Mouse (Mus musculus) ES-E14 (cell line): ENCODE results near the gene Emid1. TPM values are rescaled to one million over a fixed set of nuclear protein-coding genes. Genes with fewer than 3 reads are reported as not detected.

Experiments used
- DNase-seq: peaks from one replicate; pipeline ENCODE4 v3.0.0-alpha.2; 2013; ENCODE audit warnings: low read depth, low spot score
- H3K27ac ChIP-seq: 2 replicates; pipeline ENCODE4 v1.5.1; 2012; ENCODE audit warnings: low read depth, mild to moderate bottlenecking, low read length, moderate library complexity, mixed read lengths; ENCODE audit not compliant: poor library complexity, insufficient read depth, severe bottlenecking
- H3K36me3 ChIP-seq: 2 replicates; pipeline ENCODE4 v1.6.1; 2012; ENCODE audit warnings: mild to moderate bottlenecking, low read length, moderate library complexity, mixed read lengths; ENCODE audit not compliant: control insufficient read depth, poor library complexity, insufficient read depth, severe bottlenecking
- H3K4me1 ChIP-seq, 2 experiments: fragments of 150-350 bp in 1 of 2; sonication (generic) in 1 of 2; 2 replicates each; pipeline ENCODE4 v1.6.1; 2012; ENCODE audit warnings: low read length in 2 of 2, mild to moderate bottlenecking in 1 of 2, mixed read lengths in 1 of 2; ENCODE audit not compliant: control insufficient read depth in 2 of 2, insufficient read depth in 2 of 2, poor library complexity in 1 of 2
- H3K4me3 ChIP-seq, 2 experiments: fragments of 150-350 bp in 1 of 2; sonication (generic) in 1 of 2; 2 replicates each; pipeline ENCODE4 v1.5.1; 2012; ENCODE audit warnings: low read length in 2 of 2, low read depth in 1 of 2, mild to moderate bottlenecking in 1 of 2, mixed read lengths in 1 of 2; ENCODE audit not compliant: insufficient read depth in 1 of 2, poor library complexity in 1 of 2, severe bottlenecking in 1 of 2
- H3K9ac ChIP-seq: 2 replicates; pipeline ENCODE4 v1.6.1; 2012; ENCODE audit warnings: low read depth, mild to moderate bottlenecking, low read length, mixed read lengths; ENCODE audit not compliant: poor library complexity, insufficient read depth, severe bottlenecking
- H3K9me3 ChIP-seq: fragments of 150-350 bp; sonication (generic); 2 replicates; pipeline ENCODE4 v1.6.1; 2012; ENCODE audit warnings: low read depth, mild to moderate bottlenecking, low read length; ENCODE audit not compliant: control insufficient read depth, insufficient read depth
- CHD2 ChIP-seq: IDR thresholded peaks from 2 replicates; pipeline ENCODE4 v1.6.1; 2014; ENCODE audit warnings: mild to moderate bottlenecking, low read depth, low read length, inconsistent platforms
- HCFC1 ChIP-seq: IDR thresholded peaks from 2 replicates; pipeline ENCODE4 v1.6.1; 2012; ENCODE audit warnings: low read length, inconsistent platforms, borderline replicate concordance; ENCODE audit not compliant: insufficient read depth
- MAFK ChIP-seq: IDR thresholded peaks from 2 replicates; pipeline ENCODE4 v1.6.1; 2014; ENCODE audit warnings: mild to moderate bottlenecking, low read depth, low read length, inconsistent platforms; ENCODE audit not compliant: insufficient read depth
- ZC3H11A ChIP-seq: IDR thresholded peaks from 2 replicates; pipeline ENCODE4 v1.6.1; 2012; ENCODE audit warnings: low read depth, mild to moderate bottlenecking, inconsistent platforms, low read length, borderline replicate concordance
- ZNF384 ChIP-seq: IDR thresholded peaks from 2 replicates; pipeline ENCODE4 v1.6.1; 2012; ENCODE audit warnings: low read depth, low read length, inconsistent platforms
- in situ Hi-C, 2 experiments: fragments of 600-800 bp; cut with MboI; formaldehyde crosslinking; loops; one replicate each; pipeline ENCODE4 v1.15.1; 2025; ENCODE audit warnings: low sequenced_read_pairs in 2 of 2, inconsistent platforms in 1 of 2; ENCODE audit not compliant: unreplicated experiment in 2 of 2
- total RNA-seq: library from RNA; depleted of rRNA; stranded (reverse); fragments of 300-350 nt; gene quantifications from 2 replicates; pipeline ENCODE4 v1.2.3, GENCODE M21; 2012

Emid1 gene
- total RNA-seq, 1 experiment = 2.7 TPM

DNA sequence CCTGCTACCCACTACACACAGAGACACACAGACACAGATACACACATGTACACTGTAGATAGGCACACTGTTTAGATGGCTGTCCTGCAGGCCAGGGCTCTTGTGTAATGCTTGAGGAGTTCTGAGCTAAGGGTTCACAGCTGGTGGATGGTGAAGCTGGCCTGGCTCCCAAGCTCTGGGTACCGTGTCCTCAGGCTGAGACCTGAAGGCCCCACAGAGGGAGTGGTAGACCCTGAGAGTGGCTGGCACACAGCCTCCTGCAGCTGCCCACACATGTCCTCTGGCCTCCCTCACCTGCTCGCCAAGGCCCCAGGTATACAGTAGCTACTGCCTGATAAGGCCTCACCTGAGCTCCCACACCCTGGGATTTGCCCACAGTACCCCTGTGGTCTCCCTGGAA, 10.1 kb downstream of the Emid1 start:
- H3K27ac ChIP-seq = no peak overlapping the region
- no peaks in the 10 kb centered on the region for H3K36me3 ChIP-seq
- peaks cover 2 to 6% of the 10 kb centered on the region in 2 experiments; a peak in 1 of 4 replicates for H3K4me1 ChIP-seq
- no peak for DNase-seq
- no peak for TF ChIP-seq ZC3H11A
- no peak overlapping the region for H3K4me3 ChIP-seq
- no peaks in the 10 kb centered on the region for H3K9me3 ChIP-seq
- in situ Hi-C loops = no loop called here
- H3K9ac ChIP-seq = no peak overlapping the region

GRCm38 (mm10) chr11:5141252-5141651, 10.8 kb downstream of the Emid1 start:
- in situ Hi-C loops = no loop called here
- Histone ChIP-seq H3K27ac (no peak overlapping the region), H3K4me3 (no peak overlapping the region), H3K4me1 (peaks cover 2 to 6% of the 10 kb centered on the region in 2 experiments; a peak in 1 of 4 replicates), H3K9ac (no peak overlapping the region), H3K9me3 (no peaks in the 10 kb centered on the region), H3K36me3 (no peaks in the 10 kb centered on the region)
- DNase-seq = no peak
- TF ChIP-seq ZNF384 (no peak), MAFK (no peak), CHD2 (no peak), HCFC1 (no peak), ZC3H11A (no peak)

- Histone ChIP-seq H3K4me1 (peaks cover 2 to 6% of the 10 kb centered on the region in 2 experiments; a peak in 1 of 4 replicates), H3K9ac (no peak overlapping the region; the same call in 1 of the 2 replicates), H3K36me3 (no peaks in the 10 kb centered on the region), H3K27ac (no peak overlapping the region), H3K9me3 (no peaks in the 10 kb centered on the region), H3K4me3 (no peak overlapping the region)
- TF ChIP-seq MAFK (no peak), CHD2 (no peak), ZC3H11A (no peak), HCFC1 (no peak), ZNF384 (no peak)
- no peak for DNase-seq
- in situ Hi-C loops = no loop called here
These were observed 11.4 kb downstream of the Emid1 start for GRCm38 (mm10) chr11:5140619-5141018.

- Histone ChIP-seq H3K36me3 (no peaks in the 10 kb centered on the region), H3K9ac (no peak overlapping the region), H3K4me3 (no peak overlapping the region), H3K27ac (no peak overlapping the region), H3K4me1 (peaks cover 2 to 6% of the 10 kb centered on the region in 2 experiments; a peak in 1 of 4 replicates), H3K9me3 (no peaks in the 10 kb centered on the region)
- in situ Hi-C loops = no loop called here
- no peak for TF ChIP-seq CHD2
- TF ChIP-seq HCFC1 = no peak
- no peak for TF ChIP-seq ZC3H11A
- TF ChIP-seq ZNF384 = no peak
- TF ChIP-seq MAFK = no peak
- DNase-seq = no peak
These were observed 12.7 kb downstream of the Emid1 start for GRCm38 (mm10) chr11:5139372-5139771.

DNA sequence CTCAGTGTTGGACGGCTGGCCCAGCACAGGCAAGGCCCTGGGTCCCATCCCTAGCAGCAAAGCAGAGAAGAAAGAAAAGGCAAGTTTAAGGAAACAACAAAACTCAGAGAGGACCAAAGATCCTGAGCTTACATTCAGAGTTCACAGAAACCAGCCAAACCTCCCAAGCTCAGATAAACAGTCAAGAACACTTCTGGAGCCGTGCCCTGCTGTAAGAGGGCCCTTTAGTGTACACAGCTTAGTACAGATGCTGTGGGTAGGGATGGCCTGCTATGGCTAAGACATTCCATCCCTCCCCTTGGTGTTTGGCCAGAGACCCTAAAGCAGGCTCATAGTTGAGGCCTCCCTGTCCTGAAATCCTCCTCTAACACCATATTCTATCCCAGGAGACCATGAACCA, 13.4 kb downstream of the Emid1 start:
- no peaks in the 10 kb centered on the region for H3K36me3 ChIP-seq
- H3K9ac ChIP-seq = no peak overlapping the region
- no peak overlapping the region for H3K27ac ChIP-seq
- in situ Hi-C loops = no loop called here
- no peak for TF ChIP-seq HCFC1
- no peak for TF ChIP-seq ZNF384
- no peak for TF ChIP-seq MAFK
- TF ChIP-seq CHD2 = no peak
- TF ChIP-seq ZC3H11A = no peak
- DNase-seq = no peak
- H3K4me1 ChIP-seq = peaks cover 2 to 6% of the 10 kb centered on the region in 2 experiments; a peak in 1 of 4 replicates
- H3K4me3 ChIP-seq = no peak overlapping the region
- H3K9me3 ChIP-seq = no peaks in the 10 kb centered on the region
